Mouse (Mus musculus) right cerebral cortex, adult 18-20 months (tissue): Measurements from ENCODE around the gene Cacna1e.

Source experiments
- DNase-seq: peaks from one replicate; pipeline ENCODE4 v3.0.0; 2022; ENCODE audit warnings: mixed read lengths

Gene Cacna1e

DNA sequence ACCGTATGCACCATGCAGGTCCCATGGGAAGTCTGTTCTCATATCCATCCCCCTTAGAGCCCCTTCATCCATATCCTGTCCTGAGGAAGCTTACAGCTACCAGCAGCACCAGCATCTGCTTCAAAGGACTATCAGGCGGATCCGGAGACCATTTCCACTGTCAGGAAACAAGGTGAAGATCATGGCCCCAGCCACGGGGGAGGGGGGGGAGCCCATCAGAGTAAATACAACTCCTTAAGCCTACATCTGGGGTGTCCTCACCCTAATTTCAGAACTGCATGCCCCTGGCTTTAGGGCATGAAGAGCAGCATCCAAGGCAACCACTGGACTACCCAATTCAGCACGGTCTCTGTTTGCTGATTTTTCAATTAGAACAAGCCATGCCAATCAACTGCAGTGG is 47.8 kb downstream of the Cacna1e start:
- no peak for DNase-seq

DNA sequence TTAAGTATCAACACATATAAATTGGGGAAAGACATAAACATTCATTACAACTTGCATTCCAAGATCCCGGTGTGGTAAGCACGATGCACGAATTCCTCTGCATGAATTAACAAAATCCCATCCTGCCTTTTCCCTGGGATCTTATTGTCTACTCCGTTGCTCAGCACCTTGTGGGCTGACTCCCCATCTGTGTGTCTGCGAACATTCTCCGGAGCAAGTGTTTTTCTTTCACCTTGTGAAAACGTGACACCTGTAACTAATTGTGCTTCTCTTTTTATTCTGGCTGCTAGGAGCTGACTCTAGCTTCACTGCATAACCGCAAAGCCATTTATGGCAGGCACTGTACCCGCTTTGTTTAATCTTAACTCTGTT is 52.1 kb downstream of the Cacna1e start:
- no peak for DNase-seq

DNA sequence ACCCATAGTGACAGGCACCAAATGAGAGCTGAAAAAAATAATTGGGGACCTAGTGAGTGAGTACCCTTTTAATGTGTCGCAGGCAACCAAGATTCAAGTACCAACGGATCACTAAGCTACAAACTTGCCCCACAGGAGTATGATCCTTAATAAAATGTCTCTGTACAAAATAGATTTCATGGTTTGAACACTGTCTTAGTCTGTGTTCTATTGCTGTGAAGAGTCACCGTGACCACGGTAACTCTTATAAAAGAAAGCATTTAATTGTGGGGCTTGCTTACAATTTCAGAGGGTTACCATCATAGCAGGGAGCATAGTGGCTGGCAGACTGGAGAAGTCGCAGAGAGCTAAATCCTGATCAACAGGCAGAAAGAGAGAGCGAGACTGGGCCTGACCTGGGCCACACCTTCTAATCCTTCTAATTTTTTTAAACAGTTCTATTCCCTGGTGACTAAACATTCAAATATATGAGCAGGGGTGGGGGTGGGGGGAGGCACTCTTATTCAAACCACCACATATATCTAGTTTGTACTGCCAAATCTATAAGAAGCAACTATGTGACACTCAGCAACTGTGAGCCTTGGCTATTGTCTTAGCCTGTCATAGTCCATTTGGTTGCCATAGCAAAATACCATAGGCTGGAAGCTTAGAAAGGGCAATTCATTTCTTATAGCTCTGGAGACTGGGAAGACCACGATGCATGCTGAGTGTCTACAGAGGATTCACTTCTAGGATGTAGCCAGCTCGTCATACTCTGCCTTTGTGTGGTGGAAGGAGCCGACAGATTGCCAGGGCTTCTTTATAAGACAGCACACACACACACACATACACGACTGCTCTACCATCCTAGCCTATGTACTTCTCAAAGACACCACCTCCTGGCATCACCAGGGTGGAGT is 52.8 kb downstream of the Cacna1e start:
- no peak for DNase-seq

DNA sequence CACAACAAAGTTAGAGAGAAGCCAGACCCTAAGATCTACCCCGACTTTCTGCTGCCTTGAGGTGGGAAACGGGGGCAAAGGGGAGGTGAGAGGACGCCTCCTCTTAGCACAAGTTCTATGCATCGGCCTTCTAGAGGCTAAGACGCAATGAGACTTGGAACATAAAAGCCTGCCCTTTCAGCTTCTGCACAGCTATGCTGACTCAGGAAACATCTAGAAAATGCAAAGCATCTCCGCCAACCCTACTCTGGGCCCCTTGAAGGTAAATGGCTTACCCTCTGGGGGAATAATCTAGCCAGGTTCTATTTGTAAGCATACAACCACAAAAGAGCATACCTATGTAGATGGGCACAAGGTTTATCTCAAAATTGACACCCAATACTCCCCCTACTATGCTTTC is 54.2 kb downstream of the Cacna1e start:
- no peak for DNase-seq

DNA sequence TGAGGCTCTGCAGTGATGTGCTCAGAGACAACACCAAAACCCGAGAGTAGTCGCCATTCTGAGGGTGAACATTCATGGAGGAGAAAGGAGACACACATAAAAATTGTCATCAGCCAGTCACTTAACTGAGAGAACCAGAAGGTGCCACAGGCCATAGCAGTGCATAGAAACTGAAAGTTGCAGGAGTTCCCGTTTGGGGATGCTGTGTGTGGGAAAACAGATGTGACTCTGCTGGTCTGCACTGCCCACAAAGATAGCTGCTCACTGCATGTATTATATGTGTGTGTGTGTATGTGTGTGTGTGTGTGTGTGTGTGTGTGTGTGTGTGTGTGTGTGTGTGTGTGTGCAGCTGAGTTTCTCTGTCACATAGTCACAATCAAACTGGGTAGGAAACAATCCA is 61.2 kb downstream of the Cacna1e start:
- DNase-seq = no peak

DNA sequence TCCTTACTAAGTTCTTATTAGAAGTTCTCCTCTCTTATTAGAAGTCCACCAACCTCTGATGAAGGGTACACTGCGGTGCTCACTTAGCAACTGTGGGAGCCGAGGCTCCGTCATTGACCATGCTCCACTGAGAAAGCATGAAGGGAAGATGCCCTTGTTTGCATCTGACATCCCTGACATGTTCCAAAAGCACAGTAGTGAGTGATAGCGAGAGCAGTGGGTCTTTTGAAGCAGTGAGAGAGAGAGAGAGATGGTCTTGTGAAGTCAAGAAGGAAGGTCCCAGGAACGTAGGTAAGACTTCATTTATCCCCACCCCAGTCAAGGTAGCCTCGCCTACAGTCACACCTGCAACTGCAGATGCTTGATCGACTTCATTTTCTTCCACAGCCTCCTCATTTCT is 63.9 kb downstream of the Cacna1e start:
- no peak for DNase-seq

DNA sequence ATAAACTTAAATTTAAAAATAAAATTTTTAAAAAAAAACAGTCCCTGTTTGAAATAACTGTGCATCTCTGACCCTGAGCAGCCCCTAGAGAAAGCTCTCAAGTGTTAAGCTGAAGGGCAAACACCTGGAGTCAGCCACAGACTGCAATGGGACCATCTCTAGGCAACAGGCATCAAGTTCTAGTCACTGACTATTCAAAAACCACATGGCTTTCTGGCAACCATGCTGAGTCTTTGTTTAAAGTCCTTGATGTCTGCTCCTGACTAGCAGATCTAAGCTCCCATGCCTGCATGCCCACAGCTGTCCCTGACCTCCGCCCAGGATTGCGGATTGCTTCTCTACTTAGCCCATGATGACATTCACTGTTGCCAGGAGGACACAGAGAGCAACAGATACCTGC is 64.3 kb downstream of the Cacna1e start:
- no peak for DNase-seq

DNA sequence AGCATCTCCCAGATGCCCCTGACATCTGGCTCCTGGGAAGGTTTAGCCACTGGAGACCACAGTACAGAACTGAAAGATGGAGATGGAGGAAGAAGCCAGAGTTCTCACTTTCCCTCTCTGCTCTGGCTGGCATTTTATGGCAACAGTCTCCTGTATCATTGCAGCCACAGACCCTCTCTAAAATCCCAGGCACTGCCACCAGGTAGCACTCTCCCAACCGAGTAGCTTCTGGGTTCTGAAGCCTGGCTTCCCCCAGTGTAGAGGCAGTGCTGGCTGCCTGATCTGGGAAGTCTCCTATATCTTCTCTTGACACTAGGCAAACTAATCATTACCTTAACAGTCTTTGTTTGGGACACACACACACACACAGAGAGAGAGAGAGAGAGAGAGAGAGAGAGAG is 65.6 kb downstream of the Cacna1e start:
- DNase-seq = no peak

DNA sequence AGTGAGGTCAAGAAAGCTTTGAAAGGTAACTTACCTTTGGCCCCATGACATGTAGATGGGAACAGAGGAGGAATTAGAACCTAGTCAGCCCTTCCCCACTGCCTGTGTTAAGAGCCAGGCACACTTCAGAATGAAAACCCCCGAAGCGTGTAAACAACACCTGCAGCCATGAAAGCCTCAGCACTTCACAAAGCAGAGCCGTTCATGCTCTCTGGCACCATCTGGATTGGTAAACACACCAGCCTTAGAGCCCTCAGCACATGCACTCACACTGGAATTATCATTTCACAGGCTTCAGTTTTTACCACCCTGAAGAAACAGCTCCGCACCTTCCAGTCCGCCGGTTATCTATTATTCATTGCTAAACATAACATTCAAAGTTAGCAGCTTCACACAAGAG is 67.5 kb downstream of the Cacna1e start:
- DNase-seq = no peak

DNA sequence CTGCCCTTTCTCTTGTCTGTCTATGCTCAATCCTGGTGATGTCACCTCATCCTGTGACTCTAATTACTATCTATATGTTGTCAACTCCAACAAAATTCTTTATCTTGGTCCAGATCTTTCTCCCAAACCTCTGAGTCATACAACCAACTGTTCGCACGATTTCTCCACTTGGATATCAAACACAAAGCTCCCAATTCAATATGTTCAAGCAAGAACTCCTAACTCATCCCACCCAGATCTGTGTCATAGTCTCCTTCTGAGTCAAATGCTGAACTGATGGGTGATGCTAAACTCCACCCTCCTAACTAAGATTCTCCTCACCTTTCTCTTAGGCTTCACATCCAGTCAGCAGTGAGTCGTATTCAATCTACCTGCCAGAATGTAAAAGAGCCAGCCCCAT is 68.0 kb downstream of the Cacna1e start:
- DNase-seq = peak; percentile 37

DNA sequence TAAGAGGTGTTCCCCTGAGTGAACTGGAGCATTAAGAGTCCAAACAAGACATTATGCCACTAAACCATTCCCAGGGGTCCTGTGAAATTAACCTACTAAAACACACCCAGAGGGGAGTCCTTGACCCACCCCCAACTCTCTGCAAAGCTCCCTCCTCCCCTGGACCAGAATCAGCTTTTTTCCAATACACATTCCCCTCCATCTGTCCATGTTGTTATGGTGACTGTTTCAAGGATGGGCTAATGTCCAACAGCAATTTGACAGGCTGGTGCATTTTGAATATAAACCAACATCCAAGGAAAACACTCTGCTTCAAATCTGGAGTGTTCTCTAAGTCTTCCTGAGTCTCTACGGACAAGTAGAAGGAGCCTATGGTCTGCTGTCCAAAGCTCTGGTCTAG is 78.6 kb downstream of the Cacna1e start:
- DNase-seq = no peak

DNA sequence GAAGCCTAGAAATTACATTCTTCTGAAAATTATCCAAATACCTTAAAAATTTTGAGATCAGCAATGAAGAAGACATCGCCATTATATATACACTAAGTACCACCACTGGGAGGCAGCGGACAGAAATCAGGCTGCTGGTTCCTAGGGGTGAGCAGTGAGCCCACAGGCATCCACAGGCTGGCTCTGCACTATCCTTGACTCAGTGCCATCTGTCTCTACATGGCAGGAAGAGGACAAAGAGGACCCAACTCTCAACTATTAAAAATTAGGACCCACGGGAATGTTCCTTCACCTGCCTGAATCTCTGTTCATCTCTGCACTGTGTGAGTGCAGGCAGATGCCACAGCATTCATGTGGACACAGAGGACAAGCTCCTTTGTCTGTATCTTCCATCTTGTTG is 79.3 kb downstream of the Cacna1e start:
- no peak for DNase-seq

DNA sequence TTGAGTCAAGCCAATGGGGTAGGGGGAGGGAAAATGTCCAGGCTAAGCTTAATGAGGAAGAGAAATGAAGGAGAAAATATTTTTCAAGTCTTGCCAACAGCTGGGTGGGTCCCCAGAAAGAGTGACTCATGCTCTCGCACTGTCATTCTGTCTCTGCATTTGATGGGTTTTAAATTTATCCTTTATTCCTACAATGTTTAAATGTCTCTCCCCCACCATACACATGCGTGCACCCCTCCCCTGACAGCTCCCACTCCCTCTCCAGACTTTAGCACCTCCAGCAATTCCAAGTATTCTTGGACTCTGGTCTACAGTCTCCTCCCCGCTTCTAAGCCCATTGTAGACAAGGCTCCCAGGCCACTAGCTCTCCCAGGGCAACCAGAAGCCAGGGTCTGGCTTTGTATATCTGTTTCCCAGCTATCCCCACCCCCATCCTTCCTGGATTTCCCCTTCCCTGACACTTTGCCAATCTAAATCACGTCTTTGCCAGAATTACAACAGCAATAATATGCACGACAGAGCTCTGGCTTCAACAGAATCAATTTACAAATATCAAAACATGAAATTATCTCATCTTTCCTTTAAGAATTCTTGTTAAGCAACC is 81.9 kb downstream of the Cacna1e start:
- DNase-seq = peak; percentile 43

DNA sequence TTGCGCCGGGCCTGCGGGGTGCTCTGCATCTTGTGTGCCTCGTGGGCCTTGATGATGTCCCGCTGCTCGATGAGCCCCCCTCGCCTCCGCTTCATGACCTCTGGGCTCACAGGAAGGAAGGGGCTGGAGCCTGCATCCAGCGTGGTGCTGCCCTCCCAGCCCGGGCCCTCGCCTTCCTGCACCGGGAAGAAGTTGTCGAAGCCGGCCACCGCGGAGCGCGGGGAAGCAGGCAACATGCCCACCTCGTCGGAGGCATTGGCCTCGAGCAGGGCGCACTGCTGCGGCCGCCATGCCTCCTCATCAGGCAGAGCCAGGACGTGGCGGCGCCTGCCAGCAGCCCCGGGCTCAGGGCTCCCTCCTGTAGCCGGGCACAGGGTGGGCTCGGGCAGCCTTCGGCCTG is 85.0 kb downstream of the Cacna1e start:
- no peak for DNase-seq

DNA sequence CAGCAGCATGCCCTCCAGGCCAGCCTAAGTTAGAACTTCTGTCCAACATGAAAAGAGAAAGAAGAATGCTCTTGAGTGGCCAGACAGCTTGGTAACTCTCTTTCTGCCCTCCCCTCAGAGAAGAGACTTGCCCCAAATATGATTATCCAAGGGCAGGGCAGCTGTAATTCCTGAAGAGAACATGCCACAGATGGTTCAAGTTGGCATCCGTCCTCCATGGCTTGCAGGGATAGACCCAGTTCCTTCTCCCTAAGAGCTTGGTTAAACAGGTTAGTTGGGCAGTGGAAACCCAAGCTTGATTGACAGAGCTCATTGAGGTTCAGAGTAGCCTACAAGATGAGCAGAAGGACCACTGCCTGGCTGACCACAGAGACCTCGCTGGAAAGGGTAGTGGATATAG is 85.5 kb downstream of the Cacna1e start:
- DNase-seq = no peak

DNA sequence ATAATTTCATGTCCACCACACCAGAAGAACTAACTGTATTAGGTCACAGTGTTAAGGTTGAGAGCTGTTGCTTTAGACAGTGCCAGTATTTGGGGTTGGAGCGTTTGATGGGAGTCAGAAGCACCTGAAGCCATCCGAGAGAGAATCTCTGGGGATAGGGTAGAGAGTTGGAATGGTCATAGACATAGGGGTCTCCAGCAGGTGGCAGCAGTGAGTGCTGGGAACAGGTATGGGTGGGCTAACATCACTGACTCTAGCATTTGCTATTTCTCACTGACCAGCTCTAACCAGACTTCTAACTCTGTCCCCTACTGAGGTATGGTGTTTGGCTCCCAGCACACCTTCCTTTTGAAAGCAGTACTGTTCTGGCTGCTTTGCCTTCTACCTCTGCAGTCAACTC is 87.6 kb downstream of the Cacna1e start:
- no peak for DNase-seq

DNA sequence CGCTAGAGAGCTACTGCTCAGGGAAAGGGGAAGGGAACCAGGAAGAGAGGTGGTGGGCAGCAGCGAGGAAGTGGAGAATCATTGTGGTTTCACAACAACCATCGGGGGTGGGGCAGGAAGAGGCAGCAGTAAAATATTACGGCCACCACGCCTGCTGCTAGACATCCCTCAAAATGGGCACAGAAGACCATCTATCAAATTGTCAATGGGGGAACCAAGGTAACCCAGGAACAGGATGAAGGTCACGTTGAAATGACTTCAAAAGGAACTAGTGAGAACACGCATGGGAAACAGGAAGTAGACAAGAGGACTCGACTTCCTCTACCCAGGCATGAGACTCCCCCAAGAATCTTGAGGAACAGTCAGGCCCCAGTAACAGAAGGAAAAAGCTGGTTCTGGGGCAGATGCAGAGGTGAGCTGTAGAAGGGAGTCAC is 89.8 kb downstream of the Cacna1e start:
- no peak for DNase-seq

DNA sequence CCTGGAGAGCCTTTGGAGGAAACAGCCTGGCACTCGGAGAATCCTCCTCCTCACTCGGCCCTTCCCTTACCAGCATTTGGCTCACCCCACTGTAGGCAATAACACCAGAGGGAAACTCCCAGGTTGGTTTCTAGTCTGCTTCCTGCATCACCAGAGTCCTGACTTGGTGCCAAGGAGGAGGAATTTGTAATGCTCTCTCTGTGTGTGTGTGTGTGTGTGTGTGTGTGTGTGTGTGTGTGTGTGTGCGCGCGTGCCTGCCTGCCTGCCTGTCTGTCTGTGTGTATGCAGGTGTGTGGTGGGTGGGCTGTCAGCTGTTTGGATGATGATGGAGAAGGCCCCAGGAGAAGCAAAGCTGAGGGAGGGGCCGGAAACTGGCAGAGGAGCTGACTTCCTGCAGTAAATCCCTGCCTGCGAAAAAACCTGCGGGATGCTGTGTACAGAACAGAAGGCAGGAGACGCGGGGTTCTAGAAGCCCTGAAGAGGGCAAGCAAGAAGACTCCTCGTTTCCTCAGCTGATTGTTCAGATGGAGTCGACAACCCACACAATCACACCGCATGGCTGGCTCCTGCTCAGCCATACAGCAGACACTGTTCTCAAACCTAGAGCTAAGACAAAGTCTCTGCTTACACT is 92.6 kb downstream of the Cacna1e start:
- peak; percentile 75 for DNase-seq

DNA sequence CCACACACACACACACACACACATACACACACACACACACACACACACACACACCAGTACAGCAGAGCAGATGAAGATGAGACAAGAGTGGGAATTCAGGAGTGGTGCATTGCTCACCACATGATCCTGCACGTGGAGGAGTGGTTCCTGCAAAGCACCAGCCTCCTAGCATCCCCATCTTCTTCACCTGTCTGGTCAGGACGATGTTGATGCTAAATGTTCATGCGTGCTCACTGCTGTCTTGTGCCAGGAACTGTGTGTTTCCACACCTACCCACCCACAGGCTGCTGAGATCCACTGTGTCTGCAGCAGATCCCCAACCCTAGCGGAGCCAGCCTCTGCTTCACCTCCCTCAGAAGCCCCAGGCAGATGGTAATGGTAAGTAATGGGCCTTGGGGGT is 95.8 kb downstream of the Cacna1e start:
- peak; percentile 66 for DNase-seq

DNA sequence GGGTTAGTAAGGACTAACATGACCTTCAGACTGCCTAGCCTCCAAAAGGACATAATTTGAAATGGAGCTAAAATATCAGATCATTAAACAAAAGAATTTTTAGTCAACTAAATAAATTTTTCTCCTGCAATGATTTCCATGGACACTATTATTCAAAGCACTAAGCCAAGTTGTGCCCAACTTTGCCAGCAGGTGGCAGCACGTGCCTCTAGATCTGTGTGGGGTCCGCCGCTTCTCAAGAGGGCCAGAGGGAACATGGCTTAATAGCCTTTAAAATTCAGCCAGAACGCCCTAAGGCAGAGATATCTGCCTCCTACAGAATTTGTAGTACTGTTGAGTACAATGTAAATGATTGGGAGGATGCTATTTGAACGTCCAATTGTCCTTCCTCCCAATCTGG is 96.2 kb downstream of the Cacna1e start:
- DNase-seq = peak; percentile 64

DNA sequence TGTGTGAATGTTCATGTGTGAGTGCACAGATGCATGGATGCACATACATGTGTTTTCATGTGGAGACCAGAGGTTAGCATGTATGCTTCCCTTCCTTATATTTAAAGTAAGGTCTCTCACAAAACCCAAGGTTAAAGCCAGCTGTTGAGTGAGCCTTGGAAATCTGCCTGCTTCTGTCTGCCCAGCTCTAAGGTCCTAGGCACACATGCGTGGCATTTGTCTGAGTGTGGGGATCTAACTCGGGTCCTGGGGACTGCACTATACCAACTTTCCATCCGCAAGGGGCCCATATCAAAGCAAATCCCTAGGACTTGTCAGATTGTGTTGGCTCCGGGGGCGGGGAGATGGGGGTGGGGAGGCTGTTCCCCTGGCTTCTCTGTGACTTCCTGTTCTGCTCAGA is 96.9 kb downstream of the Cacna1e start:
- DNase-seq = no peak

DNA sequence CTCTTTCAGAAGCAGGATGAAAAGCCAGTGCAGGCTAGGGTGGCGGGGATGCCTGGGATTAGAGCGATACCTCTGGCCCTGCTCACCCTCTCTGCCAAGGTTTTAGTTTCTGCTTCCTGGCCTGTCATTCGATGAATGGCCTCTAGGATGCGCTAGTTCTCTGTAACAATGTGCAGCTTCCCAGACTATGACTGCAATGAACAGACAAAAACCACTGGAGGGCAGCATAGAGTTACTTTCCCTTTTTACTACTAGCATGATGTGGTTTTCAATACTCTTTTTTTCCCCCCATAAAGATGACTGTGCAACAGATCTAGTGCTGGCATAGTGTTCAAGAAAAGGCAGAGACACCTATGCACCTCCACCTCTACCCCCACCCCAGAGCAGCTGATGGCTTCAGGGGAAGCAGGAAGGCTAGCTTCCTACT is 98.0 kb downstream of the Cacna1e start:
- DNase-seq = peak; percentile 76

DNA sequence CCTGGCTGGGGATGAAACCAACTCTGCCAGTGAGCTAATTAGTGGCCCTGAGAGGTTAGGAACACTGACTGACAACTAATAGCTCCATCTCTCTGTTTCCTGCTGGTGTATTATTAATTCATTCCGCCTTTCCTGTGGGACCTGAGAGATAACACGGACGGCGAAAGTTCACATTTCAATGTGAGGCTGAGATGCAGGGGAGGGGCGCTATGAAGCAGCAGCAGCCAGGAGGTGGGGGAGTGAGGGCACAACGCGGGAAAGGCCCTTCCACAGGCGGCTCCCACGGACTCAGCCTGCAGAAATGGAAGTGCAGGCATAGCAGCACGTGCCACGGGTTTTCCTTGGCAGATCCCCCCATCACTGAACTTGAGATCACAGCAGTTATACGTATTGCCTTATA is 99.4 kb downstream of the Cacna1e start:
- no peak for DNase-seq

DNA sequence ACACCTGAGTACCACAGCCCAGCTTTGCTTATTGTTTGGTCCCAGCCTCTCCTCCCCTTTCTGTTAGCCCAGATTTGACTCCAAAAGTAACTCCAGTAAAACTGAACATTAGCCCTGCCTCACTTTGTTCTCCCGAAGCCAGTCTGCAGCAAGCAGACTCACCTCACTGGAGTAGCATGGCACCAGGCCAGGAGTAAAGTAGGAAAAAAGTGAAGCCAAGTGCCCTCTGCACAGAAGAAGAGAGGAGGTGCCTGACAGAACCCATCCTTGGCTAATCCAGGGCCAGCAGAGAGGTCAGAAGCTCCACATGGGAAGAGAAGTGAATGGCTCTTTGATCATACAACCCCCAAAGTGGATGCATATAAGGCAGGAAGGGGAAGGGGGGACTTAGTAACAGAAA is 100.8 kb downstream of the Cacna1e start:
- no peak for DNase-seq
